Comparison of ENCODE assay signal across 9 mouse cellular contexts in genomic region chr2:38349447-38350350, GRCm38 (mm10). TPM values are rescaled to one million over a fixed set of nuclear protein-coding genes. Genes with fewer than 3 reads are reported as not detected.
A peak's percentile ranks its signal among the peaks of the same experiment; 100 is the strongest.
DNase-seq lines count a peak whose midpoint lies in the region; ATAC-seq and TF ChIP-seq lines count a peak whose summit lies in the region.
"Had no signal": no experiment of that assay in that cellular context is flagged by ENCODE, and none has a peak within 500 bp of the region (broad histone marks: within the 10 kb centered on the region; RNA-seq: fewer than 3 reads in every experiment).

No protein-coding gene starts in this region.

- H3K4me1 ChIP-seq in E14TG2a.4 (replicated peaks; ENCODE audit: low read depth, low read length), result peaks cover 50% of the 10 kb centered on the region
- H3K4me1 ChIP-seq in forebrain, postnatal 0 days (ENCODE audit: insufficient read depth), result no peaks in the 10 kb centered on the region
- H3K4me1 ChIP-seq in limb, embryonic 14.5 days (ENCODE audit: control insufficient read depth, insufficient read depth, low read length), result peaks cover 20% of the 10 kb centered on the region

- H3K27ac ChIP-seq in gastrocnemius, adult 2 months, result no peak overlapping the region
- H3K27ac ChIP-seq in forebrain, postnatal 0 days (ENCODE audit: low read depth, low read length), result peak overlapping the region; percentile 82
- H3K27ac ChIP-seq in limb, embryonic 14.5 days (replicated peaks; ENCODE audit: low read depth, low read length), result no peak overlapping the region

- H3K9ac ChIP-seq in forebrain, postnatal 0 days, result peak overlapping the region; percentile 74
- 0 out of 2 replicates have a peak overlapping the region, but pooled peaks have one; percentile 46 for H3K9ac ChIP-seq in limb, embryonic 14.5 days (ENCODE audit: low read depth, low read length, severe bottlenecking)

- intact Hi-C loops in gastrocnemius, adult 2 months (cut with DNase I), result no loop called here

- H3K9me3 ChIP-seq in E14TG2a.4 (ENCODE audit: low read length), result peaks cover 16% of the 10 kb centered on the region
- H3K9me3 ChIP-seq in forebrain, postnatal 0 days (ENCODE audit: low read length), result no peaks in the 10 kb centered on the region
- no peaks in the 10 kb centered on the region for H3K9me3 ChIP-seq in limb, embryonic 14.5 days (ENCODE audit: control insufficient read depth, low read length)

- DNase-seq in gastrocnemius, adult 2 months, result no peak
- DNase-seq in gastrocnemius, postnatal 4 days (ENCODE audit: low spot score in 2 of 2), result no peak
- peak; percentile 35 for DNase-seq in forebrain, postnatal 0 days
- no peak for DNase-seq in limb, embryonic 14.5 days (ENCODE audit: low spot score)
- DNase-seq in spleen, postnatal 10 days (ENCODE audit: low spot score in 2 of 2), result no peak
- no peak for DNase-seq in right cerebral cortex, postnatal 36 days (ENCODE audit: low spot score in 2 of 2)
- DNase-seq: kidney, postnatal 14 days had no signal

- no peak for TF ChIP-seq POLR2A in limb, embryonic 14.5 days (IDR thresholded peaks at IDR 0.05; ENCODE audit: borderline replicate concordance, extremely low read depth, insufficient read depth, insufficient read length)

- TF ChIP-seq CTCF in gastrocnemius, adult 2 months (IDR thresholded peaks at IDR 0.05), result no peak
- TF ChIP-seq CTCF in E14TG2a.4 (conservative IDR thresholded peaks at IDR 0.05; ENCODE audit: low read length), result no peak
- TF ChIP-seq CTCF in forebrain, postnatal 0 days (IDR thresholded peaks at IDR 0.05; ENCODE audit: low read depth), result no peak

- no peak for ATAC-seq in forebrain, postnatal 0 days
- no peak for ATAC-seq in limb, embryonic 14.5 days (ENCODE audit: low FRiP score, low read depth)
- no peak for ATAC-seq in inflammation-experienced regulatory T-cells, adult 6 months

- no peaks in the 10 kb centered on the region for H3K36me3 ChIP-seq in E14TG2a.4 (ENCODE audit: insufficient read depth, low read length)
- H3K36me3 ChIP-seq in forebrain, postnatal 0 days (ENCODE audit: insufficient read depth), result peaks cover 4% of the 10 kb centered on the region
- no peaks in the 10 kb centered on the region for H3K36me3 ChIP-seq in limb, embryonic 14.5 days (ENCODE audit: control insufficient read depth, insufficient read depth, low read length)

- peak overlapping the region; percentile 87 for H3K4me2 ChIP-seq in forebrain, postnatal 0 days (ENCODE audit: low read depth)
- H3K4me2 ChIP-seq in limb, embryonic 14.5 days (replicated peaks; ENCODE audit: low read depth, low read length, severe bottlenecking), result peak overlapping the region; percentile 93

- peak overlapping the region; percentile 69 for H3K4me3 ChIP-seq in gastrocnemius, adult 2 months
- H3K4me3 ChIP-seq in E14TG2a.4 (replicated peaks; ENCODE audit: low read length), result peak overlapping the region; percentile 79
- peak overlapping the region; percentile 59 for H3K4me3 ChIP-seq in forebrain, postnatal 0 days (ENCODE audit: low read depth, low read length)
- peak overlapping the region; percentile 74 for H3K4me3 ChIP-seq in limb, embryonic 14.5 days (replicated peaks; ENCODE audit: low read length)

- 22% methylated on average over 12 of the region's 12 CpGs for WGBS in forebrain, postnatal 0 days
- WGBS in limb, embryonic 14.5 days, result 17% methylated on average over 12 of the region's 12 CpGs

- peaks cover 99% of the 10 kb centered on the region for H3K27me3 ChIP-seq in E14TG2a.4 (ENCODE audit: insufficient read depth, low read length)
- H3K27me3 ChIP-seq in forebrain, postnatal 0 days (ENCODE audit: insufficient read depth, low read length), result peaks cover 14% of the 10 kb centered on the region; the same call in 1 of the 2 replicates
- H3K27me3 ChIP-seq in limb, embryonic 14.5 days (ENCODE audit: control insufficient read depth, insufficient read depth, low read length), result peaks cover 91% of the 10 kb centered on the region

RNA-seq across cellular contexts. Expression of gene Lhx2, which starts 10.6 kb away (rescaled TPM):
- total RNA-seq in gastrocnemius, adult 2 months (2021), result under 1 TPM; 0.13 to 0.22 TPM
- total RNA-seq in gastrocnemius, postnatal 4 days (2021), result under 1 TPM; 0.78 TPM
- 82.8 and 87.6 TPM in 2 replicates for total RNA-seq in forebrain, postnatal 0 days (2014; rRNA removed)
- 43.5 and 45.9 TPM in 2 replicates for polyA plus RNA-seq in forebrain, postnatal 0 days (2015; fragmentation: Nextera tagmentation; extraction: Ambion mirVana)
- 27.5 and 37.0 TPM in 2 replicates for polyA plus RNA-seq in limb, embryonic 14.5 days (2012; rRNA removed)
- 8.7 and 11.4 TPM in 2 replicates for polyA plus RNA-seq in limb, embryonic 14.5 days (2014; fragmentation: Nextera tagmentation; extraction: Ambion mirVana)
- polyA plus RNA-seq in inflammation-experienced regulatory T-cells, adult 6 months (2017; shearing (Covaris generic)), result under 1 TPM in 1 of 3 experiments, not detected in 2; 0.13 TPM

Comparison
In these comparisons a context has a peak if more than half of its experiments do, and no peak if none do; other contexts are left out.
1. RNA of gene Lhx2, which starts 10.6 kb away (total RNA-seq): 82.8 to 87.6 TPM in forebrain, postnatal 0 days; 0.78 TPM in gastrocnemius, postnatal 4 days and 0.13 to 0.22 TPM in gastrocnemius, adult 2 months; every median in the first group is over 10 times any median in the second.
2. Peak in every context shown above with its lines, with median percentiles within 50 percentile points of each other: H3K4me3 ChIP-seq.